Mouse (Mus musculus) right cerebral cortex, postnatal 25 days (tissue): ENCODE measurements around the gene Pm20d1.

Experiments
- DNase-seq: peaks from one replicate; pipeline ENCODE4 v3.0.0; 2022

The Pm20d1 gene

GRCm38 (mm10) chr1:131797202-131797909 lies at the start of gene Pm20d1:
TSS of gene Pm20d1 (plus strand) at chr1:131797381.
- no peak for DNase-seq

GRCm38 (mm10) chr1:131747761-131748160 lies 49.4 kb upstream of the Pm20d1 start:
- DNase-seq: no peak

GRCm38 (mm10) chr1:131748636-131749035 lies 48.5 kb upstream of the Pm20d1 start:
- DNase-seq: no peak

GRCm38 (mm10) chr1:131749706-131750545 lies 47.3 kb upstream of the Pm20d1 start:
- DNase-seq: no peak

- DNase-seq: no peak
Measured at GRCm38 (mm10) chr1:131751181-131751890, 45.8 kb upstream of the Pm20d1 start.

GRCm38 (mm10) chr1:131751891-131752311 lies 45.3 kb upstream of the Pm20d1 start:
- DNase-seq: no peak

GRCm38 (mm10) chr1:131754212-131754829 lies 42.9 kb upstream of the Pm20d1 start:
- no peak for DNase-seq

- DNase-seq: peak; percentile 47
Measured at GRCm38 (mm10) chr1:131754916-131755315, 42.3 kb upstream of the Pm20d1 start.

GRCm38 (mm10) chr1:131757211-131757610 lies 40.0 kb upstream of the Pm20d1 start:
- no peak for DNase-seq

GRCm38 (mm10) chr1:131758796-131759195 lies 38.4 kb upstream of the Pm20d1 start:
- DNase-seq: no peak

- DNase-seq: no peak
Measured at GRCm38 (mm10) chr1:131759667-131760427, 37.3 kb upstream of the Pm20d1 start.

GRCm38 (mm10) chr1:131760428-131760820 lies 36.8 kb upstream of the Pm20d1 start:
- no peak for DNase-seq

- no peak for DNase-seq
Measured at GRCm38 (mm10) chr1:131761079-131761831, 35.9 kb upstream of the Pm20d1 start.

GRCm38 (mm10) chr1:131763683-131764082 lies 33.5 kb upstream of the Pm20d1 start:
- DNase-seq: no peak

- no peak for DNase-seq
Measured at GRCm38 (mm10) chr1:131764581-131765338, 32.4 kb upstream of the Pm20d1 start.

- DNase-seq: peak; percentile 73
Measured at GRCm38 (mm10) chr1:131765357-131766001, 31.7 kb upstream of the Pm20d1 start.

GRCm38 (mm10) chr1:131769296-131769695 lies 27.9 kb upstream of the Pm20d1 start:
- DNase-seq: no peak

GRCm38 (mm10) chr1:131770656-131771055 lies 26.5 kb upstream of the Pm20d1 start:
- peak; percentile 69 for DNase-seq

- no peak for DNase-seq
Measured at GRCm38 (mm10) chr1:131771440-131771839, 25.7 kb upstream of the Pm20d1 start.

GRCm38 (mm10) chr1:131794591-131794990 lies 2.6 kb upstream of the Pm20d1 start:
- no peak for DNase-seq
